Mouse (Mus musculus) MEL-GATA-1-ER (cell line): ENCODE measurements around the gene Psmb1.
"Not testable (repeated sequence)": the region's sequence is repeated elsewhere in the genome, so short reads cannot be mapped to it uniquely, and the experiment has no call there.

Experiments used
- DNase-seq: peaks from one replicate; pipeline ENCODE4 v3.0.0-alpha.2; 2012; ENCODE audit warnings: low read depth; ENCODE audit errors: extremely low read depth

The Psmb1 gene

GRCm38 (mm10) chr17:15461921-15462495 is 37.5 kb downstream of the Psmb1 start:
- no peak for DNase-seq

GRCm38 (mm10) chr17:15459761-15460160 is 39.8 kb downstream of the Psmb1 start:
- DNase-seq = no peak

DNA sequence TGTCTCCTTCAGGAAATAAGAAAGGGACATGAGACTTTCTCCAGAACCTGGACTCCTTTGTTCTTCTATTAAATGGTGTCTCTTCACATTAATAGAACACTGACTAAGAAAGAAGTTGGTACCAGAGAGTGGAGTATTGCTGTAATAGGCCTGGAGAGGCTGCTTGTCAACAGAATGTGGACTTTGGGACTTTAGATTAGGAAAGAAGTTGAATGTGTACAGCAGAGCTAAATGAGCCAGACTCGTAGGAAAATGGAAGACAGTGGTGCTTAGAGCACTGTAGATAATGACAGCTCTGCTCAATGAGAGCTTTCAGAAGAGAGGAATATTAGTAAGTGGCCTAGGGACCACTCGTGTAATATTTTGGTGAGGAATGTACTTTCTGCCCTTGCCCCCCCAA is 43.0 kb downstream of the Psmb1 start:
- DNase-seq = no peak

GRCm38 (mm10) chr17:15455203-15455602 is 44.3 kb downstream of the Psmb1 start:
- DNase-seq = no peak

GRCm38 (mm10) chr17:15449606-15450005 is 49.9 kb downstream of the Psmb1 start:
- DNase-seq = no peak

DNA sequence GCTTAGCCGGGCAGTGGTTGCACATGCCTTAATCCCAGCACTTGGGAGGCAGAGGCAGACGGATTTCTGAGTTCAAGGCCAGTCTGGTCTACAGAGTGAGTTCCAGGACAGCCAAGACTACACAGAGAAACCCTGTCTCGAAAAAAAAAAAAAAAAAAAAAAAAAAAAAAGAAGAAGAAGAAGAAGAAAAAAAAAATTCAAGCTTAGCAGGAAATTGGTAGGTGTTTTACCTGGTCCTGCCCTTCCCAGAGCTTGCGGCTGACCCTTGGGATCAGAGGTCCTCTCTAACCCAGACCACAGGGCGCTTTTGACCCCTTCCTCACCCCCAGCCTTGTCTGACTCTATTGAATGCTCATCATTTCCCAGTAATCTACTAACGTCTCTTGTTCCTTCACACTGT is 50.4 kb downstream of the Psmb1 start:
- not testable (repeated sequence) for DNase-seq

- no peak for DNase-seq
Measured at GRCm38 (mm10) chr17:15447831-15448230, 51.7 kb downstream of the Psmb1 start.

DNA sequence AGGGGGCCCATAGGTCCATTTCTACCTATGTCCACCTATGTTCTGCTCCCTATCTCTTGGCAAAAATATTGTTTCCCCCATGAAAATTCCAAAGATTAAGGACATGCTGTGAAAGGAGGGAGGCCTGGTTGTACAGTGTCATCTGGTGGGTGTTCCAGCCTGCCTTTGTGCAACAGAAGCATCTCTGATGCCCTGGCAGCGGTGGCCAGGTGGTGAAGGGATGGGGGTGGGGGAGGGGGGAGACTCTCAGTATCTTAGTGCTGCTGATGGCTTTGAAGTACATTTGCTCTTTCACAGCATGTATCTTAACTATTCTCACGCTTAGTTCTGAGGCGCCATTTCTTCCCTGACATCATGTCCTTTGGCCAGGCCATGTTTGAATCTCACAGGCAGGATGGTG is 54.1 kb downstream of the Psmb1 start:
- no peak for DNase-seq

DNA sequence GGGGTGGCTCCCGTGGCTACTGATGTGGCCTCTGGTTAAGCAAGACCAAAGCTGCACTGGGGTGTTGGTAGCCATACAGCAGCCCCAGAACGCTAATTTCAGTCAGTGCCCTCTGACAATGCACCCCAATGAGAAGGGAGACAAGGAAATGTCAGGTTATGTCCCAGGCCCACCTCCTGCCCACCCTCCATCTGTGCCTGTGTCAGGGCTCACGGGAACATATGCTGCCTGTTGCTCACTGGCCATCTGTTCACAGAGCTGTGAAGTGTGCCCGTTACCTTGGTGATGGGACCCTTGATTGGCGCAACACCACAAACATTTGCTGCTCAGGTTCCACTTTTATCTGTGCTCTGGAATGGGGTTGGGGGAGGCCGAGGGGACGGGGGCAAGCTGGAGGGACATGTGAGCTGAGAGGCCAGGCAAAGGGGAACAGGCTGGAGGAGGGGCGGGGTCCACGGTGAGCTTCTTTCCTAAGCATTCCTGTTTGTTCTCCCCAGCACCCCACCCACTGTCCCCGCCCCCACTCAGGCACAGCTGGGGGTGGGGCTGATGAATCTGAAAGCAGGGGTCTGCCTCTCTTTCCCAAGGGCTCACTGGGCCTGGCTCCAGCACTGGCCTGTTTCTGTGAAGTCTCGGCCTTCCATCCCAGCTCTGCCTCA is 59.0 kb downstream of the Psmb1 start:
- no peak for DNase-seq

- no peak for DNase-seq
Measured at GRCm38 (mm10) chr17:15440067-15440462, 59.5 kb downstream of the Psmb1 start.

DNA sequence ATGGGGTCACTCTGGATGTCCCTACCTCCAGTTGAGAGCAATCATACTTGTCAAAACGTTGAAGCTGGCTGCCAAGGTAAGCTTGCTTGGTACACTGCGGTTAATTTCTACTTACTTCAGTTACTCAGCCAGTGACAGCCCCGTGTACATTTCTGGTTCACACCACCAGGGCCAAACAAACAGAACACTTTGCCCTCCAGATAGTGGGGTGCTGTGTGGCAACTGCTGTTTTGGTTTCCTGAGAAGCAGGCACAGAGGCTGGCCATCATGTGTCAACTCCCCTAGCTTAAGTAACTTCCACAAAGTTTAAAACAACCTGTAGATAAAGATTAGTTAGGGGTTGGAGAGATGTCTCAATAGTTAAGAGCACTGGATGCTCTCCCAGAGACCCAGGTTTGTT is 64.8 kb downstream of the Psmb1 start:
- DNase-seq = no peak

DNA sequence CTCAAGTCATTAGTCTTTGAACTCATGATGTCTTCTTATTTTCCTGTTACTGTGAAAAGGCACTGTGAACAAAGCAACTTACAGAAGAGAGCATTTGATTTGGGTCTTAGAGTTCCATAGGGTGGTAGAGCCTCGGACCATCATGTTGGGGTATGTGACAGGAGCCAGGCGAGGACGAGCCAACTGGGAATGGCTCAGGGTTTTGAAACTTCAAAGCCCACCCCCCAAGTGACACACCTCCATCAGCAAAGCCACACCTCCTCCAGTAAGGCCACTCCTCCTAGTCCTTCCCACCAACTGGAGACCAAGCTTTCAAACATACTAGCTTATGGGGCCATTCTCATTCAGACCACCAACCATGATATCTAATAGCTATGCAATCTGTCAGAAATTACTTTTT is 67.5 kb downstream of the Psmb1 start:
- DNase-seq = no peak

DNA sequence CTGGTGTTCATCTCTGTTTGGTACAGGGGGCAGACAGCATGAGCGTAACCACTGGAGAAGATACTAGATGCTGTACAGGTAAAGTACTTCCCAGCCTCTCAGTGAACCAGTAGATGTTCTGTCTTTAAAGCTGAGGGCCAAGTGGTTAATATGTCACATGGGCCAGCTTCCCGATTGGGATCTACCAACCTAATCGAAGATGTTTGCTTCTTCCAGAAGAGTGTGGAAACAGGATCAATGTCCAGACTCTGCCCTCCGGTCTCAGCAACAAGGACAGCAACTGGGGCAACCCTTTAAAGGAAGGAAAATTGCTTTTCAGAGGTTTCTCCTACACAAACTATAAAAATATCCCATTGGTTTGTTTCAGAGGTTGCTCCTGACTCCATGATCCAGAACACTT is 68.0 kb downstream of the Psmb1 start:
- DNase-seq = no peak

DNA sequence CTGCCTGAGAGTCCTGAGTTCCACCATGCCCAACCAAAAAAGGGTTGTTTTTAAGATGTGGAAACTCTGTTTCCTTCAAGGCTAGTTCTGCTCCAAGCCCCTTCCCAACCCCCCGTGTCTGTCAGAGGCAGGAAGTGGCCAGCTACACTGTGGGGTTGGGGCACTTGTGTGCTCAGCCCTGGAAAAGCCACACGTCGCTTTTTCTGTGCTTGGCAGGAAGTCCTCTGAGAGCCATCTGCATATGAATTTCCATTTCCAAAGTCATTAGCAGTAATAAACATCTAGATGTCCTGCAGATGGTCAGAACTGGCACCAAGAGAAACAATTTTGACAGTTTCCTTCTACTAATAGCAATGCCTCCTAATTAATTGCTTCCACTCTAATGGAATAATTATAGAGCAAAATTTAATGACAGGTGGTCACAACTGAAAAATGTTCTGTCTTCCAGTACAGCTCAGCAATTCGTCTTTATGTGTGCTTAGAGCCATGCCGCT is 68.5 kb downstream of the Psmb1 start:
- no peak for DNase-seq

DNA sequence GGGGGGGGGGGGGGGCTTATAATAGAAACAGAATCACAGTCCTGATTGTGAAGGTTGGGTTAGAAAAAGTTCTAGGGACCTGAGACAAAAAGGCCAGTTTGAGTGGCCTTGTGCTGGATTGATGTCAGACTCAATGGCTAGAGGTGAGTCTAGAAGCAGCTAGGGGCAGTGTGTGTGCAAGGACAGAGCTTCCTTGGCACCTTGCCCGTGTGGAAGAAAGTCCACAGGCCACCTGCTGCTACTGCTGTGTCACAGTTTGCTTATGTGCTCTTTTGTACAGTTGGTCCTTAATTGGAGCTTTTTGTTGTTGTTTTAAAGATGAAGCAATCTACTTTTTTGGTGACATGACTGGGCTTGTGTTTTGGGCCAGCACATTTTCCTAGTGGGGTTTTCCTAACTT is 69.6 kb downstream of the Psmb1 start:
- DNase-seq = no peak

- no peak for DNase-seq
Measured at GRCm38 (mm10) chr17:15429451-15429850, 70.1 kb downstream of the Psmb1 start.

DNA sequence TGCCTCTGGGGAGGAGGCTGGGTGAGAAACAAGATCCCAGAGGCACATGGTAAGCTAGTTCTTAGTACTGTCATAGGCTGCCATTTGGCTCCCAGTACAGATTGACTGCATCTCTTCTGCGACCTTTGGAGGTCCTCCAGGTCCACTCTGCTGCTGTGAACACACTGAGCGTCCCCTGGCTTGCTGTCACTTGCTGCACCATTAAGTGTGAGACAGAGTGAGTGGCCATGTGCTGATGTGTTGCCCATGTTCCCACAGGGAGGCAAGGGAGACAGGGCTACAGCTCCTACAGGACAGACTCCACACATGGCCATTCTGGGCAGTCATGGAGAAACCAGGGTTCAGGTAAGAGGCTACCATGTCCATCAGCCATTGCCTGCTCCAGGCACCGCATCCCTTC is 73.6 kb downstream of the Psmb1 start:
- no peak for DNase-seq
